Mouse (Mus musculus): ENCODE results near the gene Tesk2. TPM values are rescaled to one million over a fixed set of nuclear protein-coding genes. Genes with fewer than 3 reads are reported as not detected.

Gene Tesk2
- polyA plus RNA-seq, 3 experiments from 2014 or later: 3.0 to 4.3 (median 4.1) TPM

Other genes with a start within 250 kb of the Tesk2 start
- gene Ipp, start 213.4 kb upstream of the Tesk2 start, polyA plus RNA-seq (2017; shearing (Covaris generic)): 10 to 100 TPM in 2 of 3 experiments, 1 to 10 TPM in 1; 8.9 to 14.9 (median 13.3) TPM
- gene Tmem69, start 165.0 kb upstream of the Tesk2 start, polyA plus RNA-seq (2017; shearing (Covaris generic)): 10 to 100 TPM; 25.4 to 29.3 (median 26.3) TPM
- gene Gpbp1l1, start 163.3 kb upstream of the Tesk2 start, polyA plus RNA-seq (2017; shearing (Covaris generic)): 100 to 1,000 TPM in 1 of 3 experiments, 10 to 100 TPM in 2; 94.8 to 100 (median 95.0) TPM
- gene Ccdc17, start 124.3 kb upstream of the Tesk2 start, polyA plus RNA-seq (2017; shearing (Covaris generic)): 10 to 100 TPM in 2 of 3 experiments, 1 to 10 TPM in 1; 8.5 to 18.5 (median 16.4) TPM
- 10 to 100 TPM; 40.6 to 99.0 (median 47.2) TPM for gene Nasp, start 93.0 kb upstream of the Tesk2 start, polyA plus RNA-seq (2017; shearing (Covaris generic))
- gene Akr1a1, start 69.3 kb upstream of the Tesk2 start, polyA plus RNA-seq (2017; shearing (Covaris generic)): 100 to 1,000 TPM; 297 to 370 (median 348) TPM
- 1,000 to 10,000 TPM in 1 of 3 experiments, 100 to 1,000 TPM in 2; 680 to 1,098 (median 710) TPM for gene Prdx1, start 35.4 kb upstream of the Tesk2 start, polyA plus RNA-seq (2017; shearing (Covaris generic))
- 1 to 10 TPM; 4.5 to 8.3 (median 5.2) TPM for gene Mmachc, start 12.5 kb upstream of the Tesk2 start, polyA plus RNA-seq (2017; shearing (Covaris generic))
- gene Ccdc163, start 12.4 kb upstream of the Tesk2 start, polyA plus RNA-seq (2017; shearing (Covaris generic)): 10 to 100 TPM; 29.3 to 64.8 (median 54.4) TPM
- 10 to 100 TPM; 25.5 to 32.7 (median 29.7) TPM for gene Toe1, start 86.7 kb downstream of the Tesk2 start, polyA plus RNA-seq (2017; shearing (Covaris generic))
- gene Mutyh, start 86.8 kb downstream of the Tesk2 start, polyA plus RNA-seq (2017; shearing (Covaris generic)): 10 to 100 TPM in 2 of 3 experiments, 1 to 10 TPM in 1; 9.9 to 16.6 (median 15.1) TPM
- gene Hpdl, start 100.8 kb downstream of the Tesk2 start, polyA plus RNA-seq (2017; shearing (Covaris generic)): under 1 TPM in 2 of 3 experiments, not detected in 1; 0.32 to 0.74 TPM
- gene Zswim5, start 156.4 kb downstream of the Tesk2 start, polyA plus RNA-seq (2017; shearing (Covaris generic)): under 1 TPM in 2 of 3 experiments, not detected in 1; 0.05 to 0.06 TPM

Measured in inflammation-experienced regulatory T-cells, adult 6 months (primary cell).